Mouse (Mus musculus): ENCODE measurements at regions not wholly inside any gene's neighbourhood (a gene's known extent, or its start where the extent isn't known, plus 50 kb on each side); places are given as distances from the start of the nearest gene placed in this dataset.

- DNase-seq (ENCODE audit: low spot score in 2 of 2), result no peak
These were observed 814.8 kb downstream of the Car8 start for GRCm38 (mm10) chr4:7424081-7424480.

GRCm38 (mm10) chr4:7423204-7423603 is 815.6 kb downstream of the Car8 start:
- DNase-seq (ENCODE audit: low spot score in 2 of 2), result no peak

GRCm38 (mm10) chr4:7422787-7423186 is 816.1 kb downstream of the Car8 start:
- DNase-seq (ENCODE audit: low spot score in 2 of 2), result no peak

- no peak for DNase-seq (ENCODE audit: low spot score in 2 of 2)
These were observed 824.5 kb downstream of the Car8 start for GRCm38 (mm10) chr4:7414301-7414700.

- no peak for DNase-seq (ENCODE audit: low spot score in 2 of 2)
These were observed 846.1 kb downstream of the Car8 start for GRCm38 (mm10) chr4:7392696-7393095.

- DNase-seq (ENCODE audit: low spot score in 2 of 2), result no peak
These were observed 847.2 kb downstream of the Car8 start for GRCm38 (mm10) chr4:7391596-7391995.

- DNase-seq (ENCODE audit: low spot score in 2 of 2), result no peak
These were observed 853.8 kb downstream of the Car8 start for GRCm38 (mm10) chr4:7385069-7385468.

- DNase-seq (ENCODE audit: low spot score in 2 of 2), result no peak
These were observed 858.8 kb downstream of the Car8 start for GRCm38 (mm10) chr4:7379996-7380395.

GRCm38 (mm10) chr4:7364238-7365040 is 874.4 kb downstream of the Car8 start:
- no peak for DNase-seq (ENCODE audit: low spot score in 2 of 2)

- no peak for DNase-seq (ENCODE audit: low spot score in 2 of 2)
These were observed 875.3 kb downstream of the Car8 start for GRCm38 (mm10) chr4:7363508-7363907.

- no peak for DNase-seq (ENCODE audit: low spot score in 2 of 2)
These were observed 882.6 kb downstream of the Car8 start for GRCm38 (mm10) chr4:7356202-7356601.

GRCm38 (mm10) chr4:7347317-7347716 is 891.5 kb downstream of the Car8 start:
- DNase-seq (ENCODE audit: low spot score in 2 of 2), result no peak

- no peak for DNase-seq (ENCODE audit: low spot score in 2 of 2)
These were observed 897.7 kb downstream of the Car8 start for GRCm38 (mm10) chr4:7341159-7341558.

- DNase-seq (ENCODE audit: low spot score in 2 of 2), result no peak
These were observed 924.6 kb downstream of the Car8 start for GRCm38 (mm10) chr4:7314261-7314660.

- no peak for DNase-seq (ENCODE audit: low spot score in 2 of 2)
These were observed 925.6 kb downstream of the Car8 start for GRCm38 (mm10) chr4:7313219-7313618.

- no peak for DNase-seq (ENCODE audit: low spot score in 2 of 2)
These were observed 926.7 kb downstream of the Car8 start for GRCm38 (mm10) chr4:7312160-7312559.

- DNase-seq (ENCODE audit: low spot score in 2 of 2), result peak in 1 of 2 experiments; percentile 34
These were observed 969.8 kb downstream of the Car8 start for GRCm38 (mm10) chr4:7269047-7269446.

GRCm38 (mm10) chr4:7256486-7256885 is 982.4 kb downstream of the Car8 start:
- DNase-seq (ENCODE audit: low spot score in 2 of 2), result no peak

- DNase-seq (ENCODE audit: low spot score in 2 of 2), result no peak
These were observed 985.2 kb downstream of the Car8 start for GRCm38 (mm10) chr4:7253616-7254015.

GRCm38 (mm10) chr4:7251641-7252040 is 987.2 kb downstream of the Car8 start:
- peak in 1 of 2 experiments; percentile 28 for DNase-seq (ENCODE audit: low spot score in 2 of 2)

GRCm38 (mm10) chr4:7247816-7248215 is 991.0 kb downstream of the Car8 start:
- no peak for DNase-seq (ENCODE audit: low spot score in 2 of 2)

GRCm38 (mm10) chr4:7247244-7247643 is 991.6 kb downstream of the Car8 start:
- DNase-seq (ENCODE audit: low spot score in 2 of 2), result no peak

GRCm38 (mm10) chr4:7246828-7247227 is 992.0 kb downstream of the Car8 start:
- DNase-seq (ENCODE audit: low spot score in 2 of 2), result no peak

All from layer of hippocampus, postnatal 14 days (tissue).